Mouse (Mus musculus) midbrain, embryonic 12.5 days (tissue): ENCODE data around the gene Sycp2l. TPM values are rescaled to one million over a fixed set of nuclear protein-coding genes. Genes with fewer than 3 reads are reported as not detected.
A peak's percentile ranks its signal among the peaks of the same experiment; 100 is the strongest.

Experiments
- ATAC-seq: fragments of 200-750 bp; cut with Nextera tagmentation; 2 replicates; pipeline ENCODE4 v1.8.0; 2017; ENCODE audit warnings: low read depth, moderate TSS enrichment, moderate library complexity; ENCODE audit not compliant: low FRiP score
- H3K27ac ChIP-seq: fragments of 300-500 bp; sonication (generic); replicated peaks from 2 replicates; pipeline ENCODE4 v1.5.1; 2016; ENCODE audit warnings: mild to moderate bottlenecking
- H3K27me3 ChIP-seq: fragments of 300-500 bp; sonication (generic); 2 replicates; pipeline ENCODE4 v1.6.1; 2016; ENCODE audit warnings: mild to moderate bottlenecking
- H3K36me3 ChIP-seq: fragments of 300-500 bp; sonication (generic); 2 replicates; pipeline ENCODE4 v1.6.1; 2016
- H3K4me1 ChIP-seq: fragments of 300-500 bp; sonication (generic); 2 replicates; pipeline ENCODE4 v1.6.1; 2016
- H3K4me2 ChIP-seq: fragments of 300-500 bp; sonication (generic); replicated peaks from 2 replicates; pipeline ENCODE4 v1.6.1; 2016; ENCODE audit warnings: mild to moderate bottlenecking, moderate library complexity
- H3K4me3 ChIP-seq: fragments of 300-500 bp; sonication (generic); 2 replicates; pipeline ENCODE4 v1.5.1; 2016; ENCODE audit warnings: mild to moderate bottlenecking
- H3K9ac ChIP-seq: fragments of 300-500 bp; sonication (generic); replicated peaks from 2 replicates; pipeline ENCODE4 v1.6.1; 2016; ENCODE audit warnings: mild to moderate bottlenecking, moderate library complexity
- H3K9me3 ChIP-seq: fragments of 300-500 bp; sonication (generic); 2 replicates; pipeline ENCODE4 v1.6.1; 2016; ENCODE audit warnings: mild to moderate bottlenecking
- WGBS: fragments of 180-500 bp; shearing (Covaris S2); methylation state at CpG from one replicate; pipeline ENCODE4 v1.1.7; 2016; 5-methylcytosine and 5-hydroxymethylcytosine counted together
- polyA plus RNA-seq: library from polyadenylated mRNA; unstranded; fragments of >200 nt; fragmentation: Nextera tagmentation; extraction: Ambion mirVana; gene quantifications from 2 replicates; pipeline ENCODE4 v1.2.1, GENCODE M21; 2016

Sycp2l gene
- polyA plus RNA-seq: not detected in 2 replicates

DNA sequence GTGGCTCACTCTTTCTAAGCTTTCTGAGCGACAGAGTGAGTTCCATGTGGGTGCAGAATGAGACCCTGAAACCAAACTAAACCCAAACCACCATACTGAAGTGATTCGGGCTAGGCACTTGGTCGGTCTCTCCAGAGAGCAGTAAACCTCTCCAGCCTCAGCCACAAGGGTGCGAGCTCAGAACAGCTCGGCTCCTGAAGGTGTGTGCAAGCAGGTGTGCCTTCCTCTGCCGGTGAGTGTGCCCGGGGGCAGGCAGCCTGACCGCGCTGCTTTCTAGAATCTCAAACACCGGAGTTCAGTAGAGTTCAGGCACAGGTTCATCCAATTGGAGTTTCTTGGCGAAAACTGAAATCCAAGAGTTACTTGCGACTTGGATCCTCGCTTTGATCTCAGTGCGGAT lies at the start of gene Sycp2l:
Gene Sycp2l, plus strand, starts transcription at position 368 of the 400 bp plus-strand sequence.
- Histone ChIP-seq H3K4me2 (peak within 1 kb of the TSS; percentile 32), H3K27ac (no peak within 1 kb of the TSS), H3K36me3 (no peaks in the 10 kb centered on the region), H3K4me1 (no peaks in the 10 kb centered on the region), H3K9me3 (no peaks in the 10 kb centered on the region), H3K9ac (no peak within 1 kb of the TSS), H3K4me3 (no peak within 1 kb of the TSS), H3K27me3 (peaks cover 22% of the 10 kb centered on the region)
- WGBS: 26% methylated on average over 14 of the region's 14 CpGs
- no peak for ATAC-seq

DNA sequence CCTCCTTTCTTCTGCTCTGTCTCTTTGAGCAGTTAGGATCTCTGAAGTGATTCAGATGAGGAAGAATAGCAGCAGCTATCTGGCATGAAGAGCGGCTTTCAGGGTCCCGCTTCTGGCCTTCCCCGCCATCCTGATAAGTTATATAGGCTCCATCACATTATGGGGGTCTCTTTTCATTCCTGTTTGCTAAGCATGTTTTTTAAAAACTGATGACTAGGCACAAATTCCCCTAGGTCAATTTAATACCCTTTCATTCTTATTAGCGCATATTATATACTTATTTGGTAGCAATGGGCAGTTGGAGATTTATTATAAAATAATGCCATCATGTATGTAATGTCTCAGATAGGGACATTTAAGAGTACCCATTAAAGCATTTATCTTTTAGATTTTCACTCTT lies 46.5 kb upstream of the Sycp2l start:
- no peaks in the 10 kb centered on the region for H3K9me3 ChIP-seq
- no peaks in the 10 kb centered on the region for H3K4me1 ChIP-seq
- no peak for ATAC-seq
- H3K27me3 ChIP-seq: no peaks in the 10 kb centered on the region
- no peak overlapping the region for H3K27ac ChIP-seq
- no peaks in the 10 kb centered on the region for H3K36me3 ChIP-seq
- 98% methylated on average over 4 of the region's 4 CpGs for WGBS
- H3K9ac ChIP-seq: no peak overlapping the region
- H3K4me2 ChIP-seq: no peak overlapping the region
- no peak overlapping the region for H3K4me3 ChIP-seq

DNA sequence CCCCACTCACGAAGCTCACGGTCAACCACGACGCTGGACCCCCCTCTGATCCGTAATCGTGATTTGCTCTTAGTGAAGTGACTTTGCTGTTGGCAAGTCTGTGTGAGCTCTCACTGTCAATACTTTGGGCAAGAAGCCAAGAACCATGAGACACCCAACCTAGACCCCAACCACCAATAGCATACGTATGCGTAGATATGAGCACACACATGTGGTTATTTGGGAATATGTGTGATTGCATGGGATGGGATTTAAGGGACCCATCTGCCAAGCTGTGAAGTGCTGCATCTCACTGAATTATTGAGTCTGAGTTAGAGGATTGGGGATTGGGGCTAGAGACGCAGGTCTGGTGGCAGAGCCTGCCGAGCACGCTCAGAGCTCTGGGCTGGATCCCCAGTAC lies 42.5 kb upstream of the Sycp2l start:
- Histone ChIP-seq H3K27ac (no peak overlapping the region), H3K4me2 (no peak overlapping the region), H3K4me3 (no peak overlapping the region), H3K9ac (no peak overlapping the region), H3K4me1 (no peaks in the 10 kb centered on the region), H3K27me3 (peaks cover 5% of the 10 kb centered on the region), H3K36me3 (no peaks in the 10 kb centered on the region), H3K9me3 (no peaks in the 10 kb centered on the region)
- no peak for ATAC-seq
- WGBS: 90% methylated on average over 11 of the region's 11 CpGs

DNA sequence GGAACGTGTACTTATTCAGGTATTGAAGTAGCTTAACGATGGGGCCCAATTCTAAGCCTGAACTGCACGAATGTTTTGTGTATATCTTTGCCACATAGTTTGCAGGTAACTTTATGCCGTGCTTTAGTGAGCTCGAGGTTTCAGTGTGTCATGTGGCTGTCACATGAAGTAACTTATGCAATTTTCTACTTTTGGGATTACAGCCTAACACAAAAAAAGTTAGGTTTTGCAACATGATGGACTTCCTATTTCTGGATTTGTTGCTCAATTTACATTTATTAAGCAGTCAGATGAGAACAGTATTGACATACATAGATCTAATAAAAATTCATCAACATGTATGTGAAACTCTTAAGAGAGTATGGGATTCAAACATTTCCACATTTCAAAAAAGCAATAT lies 40.3 kb upstream of the Sycp2l start:
- Histone ChIP-seq H3K4me1 (peaks cover 9% of the 10 kb centered on the region), H3K4me2 (no peak overlapping the region), H3K27me3 (peaks cover 26% of the 10 kb centered on the region), H3K4me3 (no peak overlapping the region), H3K9me3 (no peaks in the 10 kb centered on the region), H3K9ac (no peak overlapping the region), H3K27ac (no peak overlapping the region), H3K36me3 (no peaks in the 10 kb centered on the region)
- WGBS: 88% methylated on average over 5 of the region's 5 CpGs
- ATAC-seq: no peak

DNA sequence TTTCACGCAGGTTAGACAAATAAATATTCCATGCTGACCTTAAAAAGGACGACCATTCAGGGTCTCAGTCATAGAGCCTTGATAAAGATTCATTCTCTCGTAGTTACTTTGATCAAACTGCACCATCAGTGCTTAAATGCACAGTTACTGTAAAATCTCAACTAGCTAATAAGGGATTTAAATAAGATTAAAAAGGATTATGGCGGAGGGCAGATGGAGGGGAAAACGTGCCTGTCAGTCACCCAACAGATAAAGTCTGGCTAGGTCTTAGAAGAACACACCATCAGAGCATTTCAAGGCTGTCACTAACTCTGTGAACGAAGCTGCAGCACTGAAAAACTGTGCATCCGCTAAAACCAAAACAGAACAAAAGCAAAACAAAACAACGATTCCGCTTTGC lies 36.2 kb upstream of the Sycp2l start:
- H3K27me3 ChIP-seq: peaks cover 62% of the 10 kb centered on the region
- H3K36me3 ChIP-seq: no peaks in the 10 kb centered on the region
- ATAC-seq: no peak
- no peak overlapping the region for H3K4me3 ChIP-seq
- no peaks in the 10 kb centered on the region for H3K9me3 ChIP-seq
- H3K4me2 ChIP-seq: peak overlapping the region; percentile 73; the same call in 1 of the 2 replicates
- no peak overlapping the region for H3K27ac ChIP-seq
- WGBS: 48% methylated on average over 9 of the region's 9 CpGs
- peaks cover 15% of the 10 kb centered on the region for H3K4me1 ChIP-seq
- H3K9ac ChIP-seq: no peak overlapping the region

DNA sequence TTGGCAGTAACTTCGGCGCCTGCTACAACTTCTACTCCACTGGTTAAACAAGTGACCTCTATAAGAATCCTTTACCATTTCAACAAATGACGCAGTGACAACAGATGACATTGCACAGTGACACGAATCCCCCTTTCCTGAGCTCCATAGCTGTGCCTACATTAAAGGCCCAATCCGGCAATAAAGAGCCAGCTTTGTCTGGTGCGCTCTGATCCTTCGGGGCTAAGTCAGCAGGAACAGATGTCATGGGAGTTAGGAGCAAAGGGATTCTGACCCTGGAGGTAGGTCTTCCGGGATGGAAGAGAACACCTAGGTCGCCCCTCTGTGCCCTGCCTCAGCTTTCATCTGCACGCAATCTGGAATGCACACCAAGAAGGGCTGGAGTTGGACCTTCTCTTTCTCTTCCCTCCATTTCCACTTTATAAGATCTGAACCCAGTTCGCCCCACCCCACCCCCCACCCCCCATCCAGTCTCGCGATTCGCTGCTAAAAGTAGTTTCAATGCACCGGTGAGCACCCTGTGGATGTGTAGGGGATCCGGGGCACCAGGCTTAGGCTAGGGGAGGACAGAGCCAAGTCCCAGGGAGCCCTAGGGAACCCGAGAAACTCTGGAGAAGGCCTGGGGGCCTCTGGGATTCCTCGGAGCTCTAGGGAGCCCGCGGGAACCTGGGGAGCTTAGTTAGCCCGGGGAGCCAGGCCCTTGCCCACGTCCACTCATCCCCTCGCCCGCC lies 35.3 kb upstream of the Sycp2l start:
- 7% methylated on average over 22 of the region's 24 CpGs for WGBS
- peaks cover 15% of the 10 kb centered on the region for H3K4me1 ChIP-seq
- peak overlapping the region; percentile 44 for H3K4me3 ChIP-seq
- H3K27ac ChIP-seq: no peak overlapping the region
- ATAC-seq: peak; percentile 73
- no peaks in the 10 kb centered on the region for H3K9me3 ChIP-seq
- peak overlapping the region; percentile 73 for H3K4me2 ChIP-seq
- H3K36me3 ChIP-seq: no peaks in the 10 kb centered on the region
- H3K27me3 ChIP-seq: peaks cover 62% of the 10 kb centered on the region
- peak overlapping the region; percentile 31; the same call in 1 of the 2 replicates for H3K9ac ChIP-seq

DNA sequence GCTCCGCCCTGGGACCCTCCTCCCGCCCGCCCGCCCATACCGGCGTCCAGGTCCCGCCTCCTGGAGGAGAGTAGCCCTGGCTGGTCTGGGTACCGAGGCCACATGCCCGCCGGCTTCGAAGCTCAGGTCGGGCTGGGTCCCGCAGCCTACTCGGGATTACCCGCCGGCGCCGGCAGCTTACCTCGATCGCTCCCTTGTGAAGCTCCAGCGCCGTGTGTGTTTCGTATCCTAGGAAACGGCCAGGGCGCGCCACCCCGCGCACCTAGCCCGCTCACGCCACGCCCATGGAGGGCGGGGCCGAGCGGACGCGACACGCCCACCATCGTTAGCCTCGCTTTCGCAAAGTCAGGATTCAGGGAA lies 34.7 kb upstream of the Sycp2l start, which contains the start of gene Mak:
Gene Mak, minus strand, starts transcription at position 286 of the 360 bp plus-strand sequence.
- peak within 1 kb of the TSS; percentile 31; the same call in 1 of the 2 replicates for H3K9ac ChIP-seq
- peaks cover 62% of the 10 kb centered on the region for H3K27me3 ChIP-seq
- no peak within 1 kb of the TSS for H3K27ac ChIP-seq
- H3K4me2 ChIP-seq: peak within 1 kb of the TSS; percentile 73
- H3K9me3 ChIP-seq: no peaks in the 10 kb centered on the region
- 1% methylated on average over 31 of the region's 40 CpGs for WGBS
- H3K4me1 ChIP-seq: peaks cover 15% of the 10 kb centered on the region
- peak within 1 kb of the TSS; percentile 44 for H3K4me3 ChIP-seq
- peak; percentile 90 for ATAC-seq
- no peaks in the 10 kb centered on the region for H3K36me3 ChIP-seq

DNA sequence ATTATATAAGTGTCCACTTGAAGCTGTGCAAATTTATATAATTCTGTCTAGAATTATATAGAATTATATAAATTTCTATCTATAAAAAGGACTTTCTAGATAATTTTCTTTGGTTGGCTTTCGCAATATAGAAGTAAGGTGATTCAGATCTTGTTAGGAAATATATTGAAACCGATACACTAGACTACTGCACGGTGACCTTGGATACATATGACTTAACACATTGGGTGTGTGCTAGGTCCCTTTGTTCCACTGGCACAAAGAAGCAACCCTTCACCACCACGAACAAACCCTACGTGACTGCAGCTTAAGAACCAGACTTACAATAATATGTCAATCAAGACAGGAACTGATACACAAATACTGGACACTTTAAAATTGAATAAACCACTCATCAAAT lies 34.2 kb upstream of the Sycp2l start:
- ATAC-seq: no peak
- Histone ChIP-seq H3K36me3 (no peaks in the 10 kb centered on the region), H3K4me2 (peak overlapping the region; percentile 73), H3K4me1 (peaks cover 15% of the 10 kb centered on the region), H3K9me3 (no peaks in the 10 kb centered on the region), H3K27me3 (peaks cover 62% of the 10 kb centered on the region), H3K9ac (no peak overlapping the region), H3K4me3 (no peak overlapping the region), H3K27ac (no peak overlapping the region)
- WGBS: 56% methylated on average over 5 of the region's 5 CpGs

DNA sequence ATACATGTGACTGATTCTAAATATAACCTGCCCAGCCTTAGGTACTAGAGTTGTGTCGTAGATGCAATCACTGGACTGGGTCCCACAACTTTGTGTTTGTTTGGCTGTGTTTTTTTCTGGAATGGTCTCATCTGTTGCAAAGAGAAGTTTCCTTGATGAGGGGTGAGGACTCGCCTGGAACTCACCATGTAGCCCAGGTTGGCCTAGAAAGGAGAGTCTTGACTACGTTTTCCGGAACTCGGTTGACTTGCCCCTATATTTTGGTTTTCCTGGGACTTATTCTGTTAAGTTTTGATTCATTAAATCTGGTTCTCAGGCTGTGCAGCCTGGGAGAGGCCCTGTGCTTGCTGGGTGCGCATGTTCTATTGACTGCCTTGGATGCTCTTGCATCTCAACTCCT lies 33.4 kb upstream of the Sycp2l start:
- no peak overlapping the region for H3K4me2 ChIP-seq
- 92% methylated on average over 6 of the region's 6 CpGs for WGBS
- H3K27ac ChIP-seq: no peak overlapping the region
- H3K9ac ChIP-seq: no peak overlapping the region
- H3K4me1 ChIP-seq: peaks cover 15% of the 10 kb centered on the region
- ATAC-seq: no peak
- no peak overlapping the region for H3K4me3 ChIP-seq
- H3K27me3 ChIP-seq: peaks cover 62% of the 10 kb centered on the region
- no peaks in the 10 kb centered on the region for H3K9me3 ChIP-seq
- no peaks in the 10 kb centered on the region for H3K36me3 ChIP-seq

DNA sequence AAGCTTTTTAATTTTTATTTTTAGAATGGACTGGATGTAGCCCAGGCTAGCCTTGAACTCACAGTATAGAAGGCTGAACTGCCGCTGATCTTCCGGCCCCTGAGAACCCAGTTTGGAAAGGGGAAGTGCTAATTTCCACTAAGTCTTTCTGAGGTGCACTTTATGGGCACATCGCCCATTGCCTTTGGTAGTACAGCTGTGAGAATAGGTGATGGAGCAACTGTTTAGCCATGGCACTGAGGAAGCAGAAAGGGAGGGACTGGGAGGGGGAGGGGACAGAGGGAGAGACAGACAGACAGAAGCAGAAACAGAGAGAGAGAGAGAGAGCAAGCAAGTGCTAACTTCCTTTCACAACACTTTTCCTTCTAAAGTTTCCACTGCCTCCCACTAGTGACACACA lies 29.6 kb upstream of the Sycp2l start:
- ATAC-seq: no peak
- no peak overlapping the region for H3K9ac ChIP-seq
- no peak overlapping the region for H3K27ac ChIP-seq
- no peaks in the 10 kb centered on the region for H3K4me1 ChIP-seq
- H3K27me3 ChIP-seq: peaks cover 29% of the 10 kb centered on the region
- WGBS: 86% methylated on average over 3 of the region's 3 CpGs
- H3K9me3 ChIP-seq: no peaks in the 10 kb centered on the region
- no peak overlapping the region for H3K4me2 ChIP-seq
- no peak overlapping the region for H3K4me3 ChIP-seq
- no peaks in the 10 kb centered on the region for H3K36me3 ChIP-seq

DNA sequence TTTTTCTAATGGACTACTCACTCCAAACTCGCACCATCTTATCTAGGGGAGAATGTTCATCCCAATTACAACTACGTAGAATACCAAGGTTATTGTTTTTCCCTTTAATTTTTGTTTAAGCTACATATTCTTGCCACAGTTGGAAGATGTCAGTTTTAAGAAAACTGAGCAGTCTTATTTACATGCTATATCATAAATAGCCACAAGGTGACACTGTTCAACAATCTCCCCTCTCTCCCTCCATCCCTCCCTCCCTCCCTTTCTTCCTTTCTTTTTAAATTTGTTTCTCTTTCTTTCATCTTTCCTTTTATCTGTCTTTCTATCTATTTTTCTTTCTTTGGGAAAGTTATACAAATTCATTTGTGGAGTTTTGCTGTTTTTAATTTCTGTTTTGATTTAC lies 29.0 kb upstream of the Sycp2l start:
- ATAC-seq: no peak
- no peak overlapping the region for H3K27ac ChIP-seq
- H3K27me3 ChIP-seq: peaks cover 26% of the 10 kb centered on the region
- no peaks in the 10 kb centered on the region for H3K9me3 ChIP-seq
- no peak overlapping the region for H3K4me2 ChIP-seq
- H3K4me1 ChIP-seq: no peaks in the 10 kb centered on the region
- H3K4me3 ChIP-seq: no peak overlapping the region
- 23% methylated on average over 2 of the region's 2 CpGs for WGBS
- no peaks in the 10 kb centered on the region for H3K36me3 ChIP-seq
- no peak overlapping the region for H3K9ac ChIP-seq

DNA sequence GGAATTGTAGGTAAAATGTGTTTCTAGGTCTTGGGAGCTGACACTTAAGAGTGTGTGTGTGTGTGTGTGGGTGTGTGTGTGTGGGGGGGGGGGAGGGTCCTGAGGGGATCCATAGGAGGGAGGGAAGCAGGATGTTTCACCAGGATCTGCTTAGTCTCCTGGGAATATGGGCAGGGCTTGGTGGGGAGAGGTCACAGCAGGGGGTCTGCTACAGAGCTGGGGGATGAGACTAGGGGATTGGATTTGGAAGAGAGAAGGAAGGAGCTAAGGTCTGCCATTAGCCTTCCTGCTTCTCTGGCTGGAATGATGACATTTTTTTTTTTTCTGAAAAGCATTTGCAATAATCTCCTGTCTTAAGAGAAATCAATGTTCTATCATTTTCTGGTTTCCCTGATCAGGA lies 25.4 kb upstream of the Sycp2l start:
- no peaks in the 10 kb centered on the region for H3K4me1 ChIP-seq
- no peak overlapping the region for H3K4me2 ChIP-seq
- no peaks in the 10 kb centered on the region for H3K36me3 ChIP-seq
- H3K9ac ChIP-seq: no peak overlapping the region
- H3K27me3 ChIP-seq: no peaks in the 10 kb centered on the region
- no peaks in the 10 kb centered on the region for H3K9me3 ChIP-seq
- no peak overlapping the region for H3K27ac ChIP-seq
- H3K4me3 ChIP-seq: no peak overlapping the region
- ATAC-seq: no peak

DNA sequence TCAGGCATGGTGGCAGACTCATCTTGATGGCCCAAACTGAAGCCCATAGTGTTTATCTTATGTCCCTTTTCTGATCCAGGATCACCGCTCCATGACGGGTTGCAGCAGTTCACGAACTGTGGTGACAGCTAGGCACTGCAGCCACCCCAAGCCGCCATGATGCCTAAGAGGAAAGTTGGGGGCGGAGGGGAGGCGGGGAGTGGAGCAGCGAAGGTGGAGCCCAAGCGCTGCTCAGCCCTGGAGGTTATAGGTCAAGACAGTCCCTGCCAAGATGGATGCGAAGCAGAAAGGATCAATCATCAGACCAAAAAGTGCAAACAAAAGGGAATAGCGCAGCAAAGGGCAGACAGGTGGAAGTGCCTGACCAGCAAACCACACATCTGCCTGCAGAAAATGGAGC lies 22.8 kb upstream of the Sycp2l start:
- no peak for ATAC-seq

More for the DNA sequence above, 22.8 kb upstream of the Sycp2l start:
- no peaks in the 10 kb centered on the region for H3K9me3 ChIP-seq
- no peaks in the 10 kb centered on the region for H3K4me1 ChIP-seq
- H3K9ac ChIP-seq: no peak overlapping the region
- 35% methylated on average over 10 of the region's 10 CpGs for WGBS
- H3K36me3 ChIP-seq: no peaks in the 10 kb centered on the region
- H3K27ac ChIP-seq: no peak overlapping the region
- no peak overlapping the region for H3K4me2 ChIP-seq
- H3K4me3 ChIP-seq: no peak overlapping the region
- no peaks in the 10 kb centered on the region for H3K27me3 ChIP-seq
